Mouse (Mus musculus): ENCODE results near the gene Tial1. TPM values are rescaled to one million over a fixed set of nuclear protein-coding genes. Genes with fewer than 3 reads are reported as not detected.

Tial1 gene
- polyA plus RNA-seq, 1 experiment from 2014 or later: 27.1 TPM

Small RNA genes within 50 kb of the gene (microRNA-seq; reads per million reads assigned to microRNA genes)
- gene Gm24365: not detected

Other genes with a start within 250 kb of the Tial1 start
- 15.3 and 15.4 TPM in 2 replicates for gene Armc5, start 224.4 kb downstream of the Tial1 start, polyA plus RNA-seq (2016; fragmentation: Nextera tagmentation; extraction: Ambion mirVana)
- 10.0 and 10.7 TPM in 2 replicates for gene 9130023H24Rik, start 223.7 kb downstream of the Tial1 start, polyA plus RNA-seq (2016; fragmentation: Nextera tagmentation; extraction: Ambion mirVana)
- 22.5 and 23.3 TPM in 2 replicates for gene Tgfb1i1, start 214.9 kb downstream of the Tial1 start, polyA plus RNA-seq (2016; fragmentation: Nextera tagmentation; extraction: Ambion mirVana)
- 0.28 TPM in 1 of 2 replicates, not detected in the other for gene Slc5a2, start 196.1 kb downstream of the Tial1 start, polyA plus RNA-seq (2016; fragmentation: Nextera tagmentation; extraction: Ambion mirVana)
- 22.0 and 26.2 TPM in 2 replicates for gene BC017158, start 163.5 kb downstream of the Tial1 start, polyA plus RNA-seq (2016; fragmentation: Nextera tagmentation; extraction: Ambion mirVana)
- 4.8 and 5.9 TPM in 2 replicates for gene Rgs10, start 43.0 kb downstream of the Tial1 start, polyA plus RNA-seq (2016; fragmentation: Nextera tagmentation; extraction: Ambion mirVana)
- gene Bag3, start 61.9 kb upstream of the Tial1 start, polyA plus RNA-seq (2016; fragmentation: Nextera tagmentation; extraction: Ambion mirVana): 6.2 and 8.1 TPM in 2 replicates
- 40.3 and 46.3 TPM in 2 replicates for gene Inpp5f, start 149.6 kb upstream of the Tial1 start, polyA plus RNA-seq (2016; fragmentation: Nextera tagmentation; extraction: Ambion mirVana)